12 mouse cellular contexts compared by ENCODE assay signal in genomic region chr5:137682526-137682925, GRCm38 (mm10). TPM values are rescaled to one million over a fixed set of nuclear protein-coding genes. Genes with fewer than 3 reads are reported as not detected.
DNase-seq lines count a peak whose midpoint lies in the region; ATAC-seq and TF ChIP-seq lines count a peak whose summit lies in the region.
"Had no signal": no experiment of that assay in that cellular context is flagged by ENCODE, and none has a peak within 500 bp of the region (broad histone marks: within the 10 kb centered on the region; RNA-seq: fewer than 3 reads in every experiment).

No protein-coding gene starts in this region.

- peaks cover 21% of the 10 kb centered on the region for H3K4me1 ChIP-seq in kidney, embryonic 16.5 days (ENCODE audit: insufficient read depth, low read length)
- peaks cover 16% of the 10 kb centered on the region for H3K4me1 ChIP-seq in embryonic facial prominence, embryonic 10.5 days
- H3K4me1 ChIP-seq in forebrain, postnatal 0 days (ENCODE audit: insufficient read depth) = peaks cover 11% of the 10 kb centered on the region
- peaks cover 16% of the 10 kb centered on the region for H3K4me1 ChIP-seq in midbrain, embryonic 11.5 days (ENCODE audit: control insufficient read depth, insufficient read depth, low read length)

- H3K9me3 ChIP-seq in kidney, embryonic 16.5 days (ENCODE audit: low read length) = no peaks in the 10 kb centered on the region
- H3K9me3 ChIP-seq in embryonic facial prominence, embryonic 10.5 days = no peaks in the 10 kb centered on the region
- no peaks in the 10 kb centered on the region for H3K9me3 ChIP-seq in forebrain, postnatal 0 days (ENCODE audit: low read length)
- H3K9me3 ChIP-seq in midbrain, embryonic 11.5 days (ENCODE audit: control insufficient read depth, low read length) = no peaks in the 10 kb centered on the region
- H3K9me3 ChIP-seq: kidney, embryonic 15.5 days had no signal

- peak overlapping the region; percentile 91; the same call in 1 of the 2 replicates for H3K4me2 ChIP-seq in kidney, embryonic 16.5 days (replicated peaks; ENCODE audit: low read depth, low read length)
- H3K4me2 ChIP-seq in forebrain, postnatal 0 days (ENCODE audit: low read depth) = peak overlapping the region; percentile 86
- H3K4me2 ChIP-seq in midbrain, embryonic 11.5 days = 0 out of 2 replicates have a peak overlapping the region, but pooled peaks have one; percentile 11

- TF ChIP-seq CTCF in forebrain, postnatal 0 days (IDR thresholded peaks at IDR 0.05; ENCODE audit: low read depth) = no peak

- WGBS in kidney, embryonic 16.5 days = 78% methylated on average over 6 of the region's 6 CpGs
- WGBS in embryonic facial prominence, embryonic 10.5 days = 94% methylated on average over 6 of the region's 6 CpGs
- WGBS in forebrain, postnatal 0 days = 49% methylated on average over 6 of the region's 6 CpGs
- 84% methylated on average over 6 of the region's 6 CpGs for WGBS in midbrain, embryonic 11.5 days

- no peak overlapping the region for H3K27ac ChIP-seq in kidney, embryonic 16.5 days (ENCODE audit: low read length)
- H3K27ac ChIP-seq in embryonic facial prominence, embryonic 10.5 days (replicated peaks) = no peak overlapping the region
- H3K27ac ChIP-seq in forebrain, postnatal 0 days (ENCODE audit: low read depth, low read length) = no peak overlapping the region
- no peak overlapping the region for H3K27ac ChIP-seq in midbrain, embryonic 11.5 days (ENCODE audit: low read depth, low read length)

- ATAC-seq in kidney, embryonic 16.5 days (ENCODE audit: low FRiP score, low TSS enrichment) = no peak
- ATAC-seq in forebrain, postnatal 0 days = no peak
- ATAC-seq in midbrain, embryonic 11.5 days (ENCODE audit: low FRiP score) = no peak

- no peak overlapping the region for H3K9ac ChIP-seq in kidney, embryonic 16.5 days (replicated peaks; ENCODE audit: low read length)
- H3K9ac ChIP-seq in forebrain, postnatal 0 days = peak overlapping the region; percentile 2; the same call in 1 of the 2 replicates
- H3K9ac ChIP-seq in midbrain, embryonic 11.5 days (ENCODE audit: low read length) = no peak overlapping the region

- no peaks in the 10 kb centered on the region for H3K27me3 ChIP-seq in kidney, embryonic 16.5 days (ENCODE audit: insufficient read depth, low read length)
- peaks cover 17% of the 10 kb centered on the region for H3K27me3 ChIP-seq in embryonic facial prominence, embryonic 10.5 days (replicated peaks; ENCODE audit: low read depth, poor library complexity, severe bottlenecking)
- no peaks in the 10 kb centered on the region for H3K27me3 ChIP-seq in forebrain, postnatal 0 days (ENCODE audit: insufficient read depth, low read length)
- no peaks in the 10 kb centered on the region for H3K27me3 ChIP-seq in midbrain, embryonic 11.5 days (ENCODE audit: control insufficient read depth, insufficient read depth, low read length)

- DNase-seq in kidney, postnatal 14 days = no peak
- DNase-seq in embryonic facial prominence, embryonic 10.5 days (ENCODE audit: low spot score) = no peak
- DNase-seq in forebrain, postnatal 0 days = no peak
- no peak for DNase-seq in midbrain, embryonic 11.5 days (ENCODE audit: low spot score, missing footprints)
- DNase-seq in spleen, postnatal 36 days (ENCODE audit: low spot score in 2 of 2) = no peak
- DNase-seq in T-cell, adult 2 months (ENCODE audit: low spot score) = no peak
- no peak for DNase-seq in ovary, postnatal 36 days (ENCODE audit: low spot score)
- DNase-seq: adrenal gland, postnatal 25 days; cerebellum, postnatal 14 days; left cerebral cortex, postnatal 4 days had no signal

- no peaks in the 10 kb centered on the region for H3K36me3 ChIP-seq in kidney, embryonic 16.5 days (ENCODE audit: insufficient read depth, low read length)
- H3K36me3 ChIP-seq in embryonic facial prominence, embryonic 10.5 days (replicated peaks) = peaks cover 36% of the 10 kb centered on the region
- H3K36me3 ChIP-seq in forebrain, postnatal 0 days (ENCODE audit: insufficient read depth) = no peaks in the 10 kb centered on the region
- no peaks in the 10 kb centered on the region for H3K36me3 ChIP-seq in midbrain, embryonic 11.5 days (ENCODE audit: control insufficient read depth, insufficient read depth, low read length)

- H3K4me3 ChIP-seq in kidney, embryonic 16.5 days (ENCODE audit: low read length) = peak overlapping the region; percentile 79; the same call in 1 of the 2 replicates
- peak overlapping the region; percentile 5; the same call in 1 of the 2 replicates for H3K4me3 ChIP-seq in embryonic facial prominence, embryonic 10.5 days
- H3K4me3 ChIP-seq in forebrain, postnatal 0 days (ENCODE audit: low read depth, low read length) = peak overlapping the region; percentile 73; the same call in 1 of the 2 replicates
- H3K4me3 ChIP-seq in midbrain, embryonic 11.5 days (ENCODE audit: low read depth, low read length) = no peak overlapping the region

RNA-seq across cellular contexts. Expression of gene Agfg2, which starts 2.0 kb away (rescaled TPM):
- polyA plus RNA-seq in kidney, embryonic 16.5 days (2015; fragmentation: Nextera tagmentation; extraction: Ambion mirVana) = 17.2 and 21.1 TPM in 2 replicates
- polyA plus RNA-seq in embryonic facial prominence, embryonic 10.5 days (2016; fragmentation: Nextera tagmentation; extraction: Ambion mirVana) = 21.3 and 23.0 TPM in 2 replicates
- total RNA-seq in forebrain, postnatal 0 days (2014; rRNA removed) = 18.7 and 22.1 TPM in 2 replicates
- polyA plus RNA-seq in forebrain, postnatal 0 days (2015; fragmentation: Nextera tagmentation; extraction: Ambion mirVana) = 12.6 and 15.0 TPM in 2 replicates
- 13.6 and 14.9 TPM in 2 replicates for polyA plus RNA-seq in midbrain, embryonic 11.5 days (2014; fragmentation: Nextera tagmentation; extraction: Ambion mirVana)

RNA-seq across cellular contexts. Expression of gene Irs3, which starts 37.0 kb away (rescaled TPM):
- polyA plus RNA-seq in kidney, embryonic 16.5 days (2015; fragmentation: Nextera tagmentation; extraction: Ambion mirVana) = 0.94 and 1.4 TPM in 2 replicates
- 0.16 and 0.34 TPM in 2 replicates for polyA plus RNA-seq in embryonic facial prominence, embryonic 10.5 days (2016; fragmentation: Nextera tagmentation; extraction: Ambion mirVana)
- 0.31 and 0.76 TPM in 2 replicates for total RNA-seq in forebrain, postnatal 0 days (2014; rRNA removed)
- polyA plus RNA-seq in forebrain, postnatal 0 days (2015; fragmentation: Nextera tagmentation; extraction: Ambion mirVana) = 0.08 and 0.29 TPM in 2 replicates
- polyA plus RNA-seq in midbrain, embryonic 11.5 days (2014; fragmentation: Nextera tagmentation; extraction: Ambion mirVana) = 0.19 and 0.34 TPM in 2 replicates

RNA-seq across cellular contexts. Expression of gene Sap25, which starts 41.4 kb away (rescaled TPM):
- polyA plus RNA-seq in kidney, embryonic 16.5 days (2015; fragmentation: Nextera tagmentation; extraction: Ambion mirVana) = 11.7 and 13.3 TPM in 2 replicates
- polyA plus RNA-seq in embryonic facial prominence, embryonic 10.5 days (2016; fragmentation: Nextera tagmentation; extraction: Ambion mirVana) = 9.0 and 9.2 TPM in 2 replicates
- total RNA-seq in forebrain, postnatal 0 days (2014; rRNA removed) = 4.4 and 4.6 TPM in 2 replicates
- 1.8 TPM in 2 replicates for polyA plus RNA-seq in forebrain, postnatal 0 days (2015; fragmentation: Nextera tagmentation; extraction: Ambion mirVana)
- polyA plus RNA-seq in midbrain, embryonic 11.5 days (2014; fragmentation: Nextera tagmentation; extraction: Ambion mirVana) = 4.5 and 6.8 TPM in 2 replicates

RNA-seq across cellular contexts. Expression of gene Gm20605, which starts 53.6 kb away (rescaled TPM):
- 18.4 and 20.9 TPM in 2 replicates for polyA plus RNA-seq in kidney, embryonic 16.5 days (2015; fragmentation: Nextera tagmentation; extraction: Ambion mirVana)
- polyA plus RNA-seq in embryonic facial prominence, embryonic 10.5 days (2016; fragmentation: Nextera tagmentation; extraction: Ambion mirVana) = 14.2 and 14.6 TPM in 2 replicates
- 3.6 and 6.1 TPM in 2 replicates for total RNA-seq in forebrain, postnatal 0 days (2014; rRNA removed)
- polyA plus RNA-seq in forebrain, postnatal 0 days (2015; fragmentation: Nextera tagmentation; extraction: Ambion mirVana) = 1.9 and 2.4 TPM in 2 replicates
- 4.5 and 5.8 TPM in 2 replicates for polyA plus RNA-seq in midbrain, embryonic 11.5 days (2014; fragmentation: Nextera tagmentation; extraction: Ambion mirVana)

RNA-seq across cellular contexts. Expression of gene Lrch4, which starts 53.6 kb away (rescaled TPM):
- polyA plus RNA-seq in kidney, embryonic 16.5 days (2015; fragmentation: Nextera tagmentation; extraction: Ambion mirVana) = 39.5 and 51.8 TPM in 2 replicates
- 36.7 and 46.5 TPM in 2 replicates for polyA plus RNA-seq in embryonic facial prominence, embryonic 10.5 days (2016; fragmentation: Nextera tagmentation; extraction: Ambion mirVana)
- total RNA-seq in forebrain, postnatal 0 days (2014; rRNA removed) = 3.3 and 5.6 TPM in 2 replicates
- polyA plus RNA-seq in forebrain, postnatal 0 days (2015; fragmentation: Nextera tagmentation; extraction: Ambion mirVana) = 11.3 and 12.8 TPM in 2 replicates
- 27.3 and 28.3 TPM in 2 replicates for polyA plus RNA-seq in midbrain, embryonic 11.5 days (2014; fragmentation: Nextera tagmentation; extraction: Ambion mirVana)

Comparison
In these comparisons a context has a peak if more than half of its experiments do, and no peak if none do; other contexts are left out.
1. H3K4me2 ChIP-seq: peak in every context shown above with its lines; median percentile 91 in kidney, embryonic 16.5 days; 86 in forebrain, postnatal 0 days; 11 in midbrain, embryonic 11.5 days.